Mouse (Mus musculus): ENCODE results near the gene Ipo13. TPM values are rescaled to one million over a fixed set of nuclear protein-coding genes. Genes with fewer than 3 reads are reported as not detected.

The Ipo13 gene
- total and polyA plus RNA-seq, 3 experiments = 7.4 to 46.5 (median 22.0) TPM

- Histone ChIP-seq H3K27ac (ENCODE audit: insufficient read depth, low read depth) (no peak overlapping the region), H3K4me3 (replicated peaks in 1 of 3; ENCODE audit: low read depth in 2 of 3, low read length in 2 of 3, poor library complexity in 1 of 3) (no peak overlapping the region), H3K9me3 (replicated peaks; ENCODE audit: low read length) (no peaks in the 10 kb centered on the region), H3K4me1 (ENCODE audit: control insufficient read depth in 1 of 2, insufficient read depth in 2 of 2) (peaks cover 8 to 34% of the 10 kb centered on the region in 2 experiments), H3K27me3 (replicated peaks) (no peaks in the 10 kb centered on the region), H3K9ac (ENCODE audit: insufficient read depth, low read depth) (no peak overlapping the region), H3K36me3 (replicated peaks in 1 of 2; ENCODE audit: control insufficient read depth in 1 of 2, insufficient read depth in 1 of 2, low read length in 1 of 2) (peaks cover 31 to 60% of the 10 kb centered on the region in 2 experiments), H3K79me2 (replicated peaks; ENCODE audit: control insufficient read depth, extremely low read depth, insufficient read depth, poor library complexity, severe bottlenecking) (peaks cover 21% of the 10 kb centered on the region), H3K4me2 (ENCODE audit: insufficient read depth, low read depth, poor library complexity, severe bottlenecking) (no peak overlapping the region)
- no peak for TF ChIP-seq CHD2 (IDR thresholded peaks at IDR 0.05; ENCODE audit: low read length)
- no peak for TF ChIP-seq MAX (IDR thresholded peaks at IDR 0.05; ENCODE audit: low read length)
- no peak for TF ChIP-seq USF1 (IDR thresholded peaks at IDR 0.05; ENCODE audit: low read depth, low read length)
- TF ChIP-seq MAFK (IDR thresholded peaks at IDR 0.05; ENCODE audit: insufficient replicate concordance, low read length) = no peak
- TF ChIP-seq HCFC1 (IDR thresholded peaks at IDR 0.05; ENCODE audit: low read depth, low read length) = no peak
- no peak for TF ChIP-seq E2F4 (IDR thresholded peaks at IDR 0.05; ENCODE audit: insufficient replicate concordance, low read depth, low read length)
- no peak for TF ChIP-seq JUND (conservative IDR thresholded peaks at IDR 0.05; ENCODE audit: low read depth, low read length)
- TF ChIP-seq BHLHE40 (IDR thresholded peaks at IDR 0.05; ENCODE audit: low read depth, low read length) = no peak
- TF ChIP-seq POLR2A (IDR thresholded peaks at IDR 0.05; ENCODE audit: low read depth, low read length) = no peak
- TF ChIP-seq CHD1 (IDR thresholded peaks at IDR 0.05; ENCODE audit: low read depth, low read length) = no peak
- in situ Hi-C loops (cut with MboI; ENCODE audit: low pct_ligation_motif_present, low pct_unique_long_range_greater_than_20kb, low sequenced_read_pairs) (no loop called here), dilution Hi-C loops (cut with MboI; ENCODE audit: extremely low pct_ligation_motif_present, extremely low pct_unique_long_range_greater_than_20kb, low sequenced_read_pairs) (no loop called here)
- DNase-seq (ENCODE audit: extremely low read depth) = no peak
These were observed 24.8 kb downstream of the Ipo13 start for GRCm38 (mm10) chr4:117890031-117890430.

GRCm38 (mm10) chr4:117889471-117889870 is 25.3 kb downstream of the Ipo13 start:
- dilution Hi-C loops (cut with MboI; ENCODE audit: extremely low pct_ligation_motif_present, extremely low pct_unique_long_range_greater_than_20kb, low sequenced_read_pairs) = no loop called here
- Histone ChIP-seq H3K4me1 (ENCODE audit: control insufficient read depth in 1 of 2, insufficient read depth in 2 of 2) (peaks cover 8 to 34% of the 10 kb centered on the region in 2 experiments), H3K9me3 (replicated peaks; ENCODE audit: low read length) (no peaks in the 10 kb centered on the region), H3K4me3 (replicated peaks in 1 of 3; ENCODE audit: low read depth in 2 of 3, low read length in 2 of 3, poor library complexity in 1 of 3) (no peak overlapping the region), H3K27ac (ENCODE audit: insufficient read depth, low read depth) (no peak overlapping the region), H3K79me2 (replicated peaks; ENCODE audit: control insufficient read depth, extremely low read depth, insufficient read depth, poor library complexity, severe bottlenecking) (peaks cover 21% of the 10 kb centered on the region), H3K9ac (ENCODE audit: insufficient read depth, low read depth) (no peak overlapping the region), H3K27me3 (replicated peaks) (no peaks in the 10 kb centered on the region), H3K4me2 (ENCODE audit: insufficient read depth, low read depth, poor library complexity, severe bottlenecking) (no peak overlapping the region), H3K36me3 (replicated peaks in 1 of 2; ENCODE audit: control insufficient read depth in 1 of 2, insufficient read depth in 1 of 2, low read length in 1 of 2) (peaks cover 34 to 60% of the 10 kb centered on the region in 2 experiments)
- in situ Hi-C loops (cut with MboI; ENCODE audit: low pct_ligation_motif_present, low pct_unique_long_range_greater_than_20kb, low sequenced_read_pairs) = no loop called here
- no peak for TF ChIP-seq ZKSCAN1 (IDR thresholded peaks at IDR 0.05; ENCODE audit: borderline replicate concordance, low read depth, low read length)
- TF ChIP-seq PAX5 (IDR thresholded peaks at IDR 0.05; ENCODE audit: low read length) = no peak
- TF ChIP-seq ELF1 (IDR thresholded peaks at IDR 0.05; ENCODE audit: low read depth, low read length) = no peak
- TF ChIP-seq USF1 (IDR thresholded peaks at IDR 0.05; ENCODE audit: low read depth, low read length) = no peak
- no peak for TF ChIP-seq MEF2A (IDR thresholded peaks at IDR 0.05; ENCODE audit: borderline replicate concordance, low read depth, low read length)
- no peak for TF ChIP-seq MYC (IDR thresholded peaks at IDR 0.05; ENCODE audit: low read depth, low read length)
- TF ChIP-seq CHD2 (IDR thresholded peaks at IDR 0.05; ENCODE audit: low read length) = no peak
- no peak for TF ChIP-seq ZNF384 (IDR thresholded peaks at IDR 0.05; ENCODE audit: low read depth, low read length)
- no peak for TF ChIP-seq MXI1 (IDR thresholded peaks at IDR 0.05; ENCODE audit: low read depth, low read length)
- no peak for TF ChIP-seq NRF1 (IDR thresholded peaks at IDR 0.05; ENCODE audit: low read depth, low read length)
- no peak for TF ChIP-seq E2F4 (IDR thresholded peaks at IDR 0.05; ENCODE audit: insufficient replicate concordance, low read depth, low read length)
- TF ChIP-seq UBTF (IDR thresholded peaks at IDR 0.05; ENCODE audit: low read depth, low read length) = no peak
- TF ChIP-seq SMC3 (IDR thresholded peaks at IDR 0.05; ENCODE audit: low read depth, low read length) = no peak
- no peak for TF ChIP-seq TCF12 (IDR thresholded peaks at IDR 0.05; ENCODE audit: low read depth, low read length)
- TF ChIP-seq CHD1 (IDR thresholded peaks at IDR 0.05; ENCODE audit: low read depth, low read length) = no peak
- TF ChIP-seq CTCF (conservative IDR thresholded peaks at IDR 0.05 in 1 of 2, IDR thresholded peaks at IDR 0.05 in 1 of 2; ENCODE audit: low read depth in 2 of 2, low read length in 2 of 2) = no peak
- TF ChIP-seq POLR2A (IDR thresholded peaks at IDR 0.05; ENCODE audit: low read depth, low read length) = no peak
- no peak for TF ChIP-seq MAX (IDR thresholded peaks at IDR 0.05; ENCODE audit: low read length)
- no peak for DNase-seq (ENCODE audit: extremely low read depth)
